In genomic region chr11:98741622-98742396, GRCm38 (mm10) we compare ENCODE assay signal across 9 mouse cellular contexts. TPM values are rescaled to one million over a fixed set of nuclear protein-coding genes. Genes with fewer than 3 reads are reported as not detected.
DNase-seq lines count a peak whose midpoint lies in the region; TF ChIP-seq lines count a peak whose summit lies in the region.
"Had no signal": no experiment of that assay in that cellular context is flagged by ENCODE, and none has a peak within 500 bp of the region (broad histone marks: within the 10 kb centered on the region; RNA-seq: fewer than 3 reads in every experiment).

No protein-coding gene starts in this region.

- peak overlapping the region; percentile 85 for H3K4me3 ChIP-seq in bone marrow macrophage, adult 2 months (ENCODE audit: insufficient read depth, low read length)
- H3K4me3 ChIP-seq in erythroblast, embryonic 14.5 days (replicated peaks): peak overlapping the region; percentile 84

- intact Hi-C loops in heart, postnatal 25 days (cut with DNase I): loop anchor here (1.0 to 2.0 kb wide), 2 partner anchors 31 to 45 kb away; no protein-coding TSS in a partner anchor

- H3K27me3 ChIP-seq in erythroblast, embryonic 14.5 days (ENCODE audit: control insufficient read depth): no peaks in the 10 kb centered on the region

- DNase-seq in ES-CJ7 (ENCODE audit: low read depth, low spot score): peak; percentile 75
- DNase-seq in heart, postnatal 25 days (ENCODE audit: low spot score): peak; percentile 70
- DNase-seq in kidney, postnatal 4 days: peak; percentile 88 to 94
- DNase-seq in lung, postnatal 14 days: peak; percentile 85
- peak; percentile 87 to 88 for DNase-seq in right cerebral cortex, postnatal 10 days (ENCODE audit: low spot score in 2 of 2)
- DNase-seq in urinary bladder, postnatal 4 days (ENCODE audit: low spot score in 2 of 2): peak; percentile 83 to 84

- H3K9me3 ChIP-seq in erythroblast, embryonic 14.5 days (ENCODE audit: control insufficient read depth, low read length): no peaks in the 10 kb centered on the region

- H3K36me3 ChIP-seq in erythroblast, embryonic 14.5 days (ENCODE audit: control insufficient read depth): peaks cover 12% of the 10 kb centered on the region

- H3K27ac ChIP-seq in bone marrow macrophage, adult 2 months (ENCODE audit: insufficient read depth, low read depth, low read length): peak overlapping the region; percentile 53

- no peak for TF ChIP-seq CTCF in bone marrow macrophage, adult 2 months (IDR thresholded peaks at IDR 0.05; ENCODE audit: low read depth, low read length)

- no peak for TF ChIP-seq POLR2A in bone marrow macrophage, adult 2 months (IDR thresholded peaks at IDR 0.05; ENCODE audit: borderline replicate concordance, low read depth, low read length)

- peaks cover 25% of the 10 kb centered on the region for H3K4me1 ChIP-seq in bone marrow macrophage, adult 2 months (ENCODE audit: control insufficient read depth, insufficient read depth, low read length)
- H3K4me1 ChIP-seq in erythroblast, embryonic 14.5 days (ENCODE audit: control insufficient read depth): peaks cover 88% of the 10 kb centered on the region

RNA-seq across cellular contexts. Expression of gene Thra, which starts 1.4 kb away (rescaled TPM):
- 20.7 and 23.5 TPM in 2 replicates for polyA plus RNA-seq in bone marrow macrophage, adult 2 months (2012; ENCODE audit: insufficient read depth, insufficient read length, missing spikeins)
- polyA plus RNA-seq in erythroblast, embryonic 14.5 days (2012): 3.2 TPM in 2 replicates
- total RNA-seq in heart, postnatal 25 days (2021): 100 to 1,000 TPM; 102 to 117 TPM

RNA-seq across cellular contexts. Expression of gene Med24, which starts 12.6 kb away (rescaled TPM):
- polyA plus RNA-seq in bone marrow macrophage, adult 2 months (2012; ENCODE audit: insufficient read depth, insufficient read length, missing spikeins): 26.9 and 32.2 TPM in 2 replicates
- 13.2 and 14.4 TPM in 2 replicates for polyA plus RNA-seq in erythroblast, embryonic 14.5 days (2012)
- total RNA-seq in heart, postnatal 25 days (2021): 10 to 100 TPM; 45.2 to 48.8 TPM

RNA-seq across cellular contexts. Expression of gene Nr1d1, which starts 33.3 kb away (rescaled TPM):
- 7.4 and 8.2 TPM in 2 replicates for polyA plus RNA-seq in bone marrow macrophage, adult 2 months (2012; ENCODE audit: insufficient read depth, insufficient read length, missing spikeins)
- 0.22 and 0.29 TPM in 2 replicates for polyA plus RNA-seq in erythroblast, embryonic 14.5 days (2012)
- 100 to 1,000 TPM in 1 of 2 experiments, 10 to 100 TPM in 1; 61.2 to 129 TPM for total RNA-seq in heart, postnatal 25 days (2021)

RNA-seq across cellular contexts. Expression of gene Csf3, which starts 40.7 kb away (rescaled TPM):
- not detected in 2 replicates for polyA plus RNA-seq in bone marrow macrophage, adult 2 months (2012; ENCODE audit: insufficient read depth, insufficient read length, missing spikeins)
- polyA plus RNA-seq in erythroblast, embryonic 14.5 days (2012): not detected in 2 replicates
- total RNA-seq in heart, postnatal 25 days (2021): not detected
- polyA plus RNA-seq: large intestine, adult 2 months had no signal

RNA-seq across cellular contexts. Expression of gene Msl1, which starts 53.5 kb away (rescaled TPM):
- 78.4 and 79.3 TPM in 2 replicates for polyA plus RNA-seq in bone marrow macrophage, adult 2 months (2012; ENCODE audit: insufficient read depth, insufficient read length, missing spikeins)
- 2.7 TPM in 2 replicates for polyA plus RNA-seq in erythroblast, embryonic 14.5 days (2012)
- total RNA-seq in heart, postnatal 25 days (2021): 10 to 100 TPM; 73.0 to 78.1 TPM

Comparison
In these comparisons a context has a peak if more than half of its experiments do, and no peak if none do; other contexts are left out.
1. Peak in every context shown above with its lines: DNase-seq, H3K4me3 ChIP-seq and H3K27ac ChIP-seq.